Mouse (Mus musculus) cerebellum, adult 8-10 months (tissue): ENCODE data around the gene Creb5.
A peak's percentile ranks its signal among the peaks of the same experiment; 100 is the strongest.

Experiments
- DNase-seq: peaks from one replicate; pipeline ENCODE4 v3.0.0; 2022

Creb5 gene

GRCm38 (mm10) chr6:53562586-53562985 is 275.5 kb downstream of the Creb5 start:
- no peak for DNase-seq

- DNase-seq = no peak
Measured at GRCm38 (mm10) chr6:53563546-53564185, 276.6 kb downstream of the Creb5 start.

GRCm38 (mm10) chr6:53569436-53569835 is 282.4 kb downstream of the Creb5 start:
- no peak for DNase-seq

- no peak for DNase-seq
Measured at GRCm38 (mm10) chr6:53570906-53571305, 283.8 kb downstream of the Creb5 start.

GRCm38 (mm10) chr6:53571571-53572122 is 284.6 kb downstream of the Creb5 start:
- no peak for DNase-seq

GRCm38 (mm10) chr6:53572456-53572855 is 285.4 kb downstream of the Creb5 start:
- no peak for DNase-seq

GRCm38 (mm10) chr6:53572979-53573710 is 286.1 kb downstream of the Creb5 start:
- peak; percentile 93 for DNase-seq

GRCm38 (mm10) chr6:53573711-53574065 is 286.6 kb downstream of the Creb5 start:
- DNase-seq = no peak

GRCm38 (mm10) chr6:53574097-53574496 is 287.0 kb downstream of the Creb5 start:
- DNase-seq = no peak

GRCm38 (mm10) chr6:53575191-53575590 is 288.1 kb downstream of the Creb5 start:
- DNase-seq = no peak

- no peak for DNase-seq
Measured at GRCm38 (mm10) chr6:53575836-53576235, 288.8 kb downstream of the Creb5 start.

- DNase-seq = no peak
Measured at GRCm38 (mm10) chr6:53576841-53577240, 289.8 kb downstream of the Creb5 start.

- DNase-seq = no peak
Measured at GRCm38 (mm10) chr6:53577776-53578175, 290.7 kb downstream of the Creb5 start.

GRCm38 (mm10) chr6:53580346-53580745 is 293.3 kb downstream of the Creb5 start:
- DNase-seq = no peak

- no peak for DNase-seq
Measured at GRCm38 (mm10) chr6:53583234-53583875, 296.3 kb downstream of the Creb5 start.

GRCm38 (mm10) chr6:53584718-53585405 is 297.8 kb downstream of the Creb5 start:
- no peak for DNase-seq

- no peak for DNase-seq
Measured at GRCm38 (mm10) chr6:53589746-53590145, 302.7 kb downstream of the Creb5 start.

GRCm38 (mm10) chr6:53592230-53592629 is 305.2 kb downstream of the Creb5 start:
- DNase-seq = no peak

GRCm38 (mm10) chr6:53593603-53594002 is 306.5 kb downstream of the Creb5 start:
- no peak for DNase-seq

GRCm38 (mm10) chr6:53594316-53594715 is 307.2 kb downstream of the Creb5 start:
- DNase-seq = no peak

- DNase-seq = no peak
Measured at GRCm38 (mm10) chr6:53596402-53596801, 309.3 kb downstream of the Creb5 start.

GRCm38 (mm10) chr6:53603041-53603440 is 316.0 kb downstream of the Creb5 start:
- no peak for DNase-seq

- no peak for DNase-seq
Measured at GRCm38 (mm10) chr6:53603695-53604094, 316.6 kb downstream of the Creb5 start.
